Mouse (Mus musculus): ENCODE measurements around the gene Cfap126. TPM values are rescaled to one million over a fixed set of nuclear protein-coding genes. Genes with fewer than 3 reads are reported as not detected.
"Not testable (repeated sequence)": the region's sequence is repeated elsewhere in the genome, so short reads cannot be mapped to it uniquely, and the experiment has no call there.

Gene Cfap126
- polyA plus RNA-seq, 1 experiment from 2014 or later = 2.2 TPM

GRCm38 (mm10) chr1:171118269-171118684 is 4.6 kb downstream of the Cfap126 start:
- Histone ChIP-seq H3K27me3 (ENCODE audit: poor library complexity, severe bottlenecking) (no peaks in the 10 kb centered on the region), H3K4me3 (no peak overlapping the region), H3K27ac (no peak overlapping the region), H3K4me1 (peaks cover 24% of the 10 kb centered on the region), H3K9me3 (no peaks in the 10 kb centered on the region), H3K36me3 (replicated peaks) (no peaks in the 10 kb centered on the region)
- 16% methylated on average over 4 of the region's 4 CpGs for WGBS
- DNase-seq (ENCODE audit: extremely low spot score, low spot score) = peak; percentile 48

DNA sequence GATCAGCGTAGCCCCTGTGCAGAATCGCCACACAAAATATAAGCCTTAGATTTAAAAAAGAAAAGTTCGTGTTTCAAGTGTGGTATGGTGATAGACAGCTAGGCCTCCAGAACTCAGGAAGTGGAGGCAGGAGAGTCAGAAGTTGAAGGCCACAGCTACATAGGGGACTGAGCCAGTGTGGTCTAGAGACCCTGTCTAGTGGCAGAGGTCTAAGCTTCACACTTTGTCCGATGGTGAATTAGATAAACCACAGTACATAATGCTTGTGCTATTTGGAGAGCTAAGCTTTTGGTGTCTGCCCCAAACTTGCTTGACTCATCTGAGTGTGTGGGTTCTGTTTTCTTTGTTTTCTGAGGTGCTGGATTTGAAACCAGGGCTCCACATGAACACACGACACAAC is 5.3 kb downstream of the Cfap126 start:
- H3K36me3 ChIP-seq (replicated peaks) = no peaks in the 10 kb centered on the region
- peaks cover 17% of the 10 kb centered on the region for H3K4me1 ChIP-seq
- no peak overlapping the region for H3K4me3 ChIP-seq
- WGBS = 91% methylated on average over 5 of the region's 5 CpGs
- DNase-seq (ENCODE audit: extremely low spot score, low spot score) = no peak
- H3K27me3 ChIP-seq (ENCODE audit: poor library complexity, severe bottlenecking) = no peaks in the 10 kb centered on the region
- H3K9me3 ChIP-seq = no peaks in the 10 kb centered on the region
- H3K27ac ChIP-seq = no peak overlapping the region

DNA sequence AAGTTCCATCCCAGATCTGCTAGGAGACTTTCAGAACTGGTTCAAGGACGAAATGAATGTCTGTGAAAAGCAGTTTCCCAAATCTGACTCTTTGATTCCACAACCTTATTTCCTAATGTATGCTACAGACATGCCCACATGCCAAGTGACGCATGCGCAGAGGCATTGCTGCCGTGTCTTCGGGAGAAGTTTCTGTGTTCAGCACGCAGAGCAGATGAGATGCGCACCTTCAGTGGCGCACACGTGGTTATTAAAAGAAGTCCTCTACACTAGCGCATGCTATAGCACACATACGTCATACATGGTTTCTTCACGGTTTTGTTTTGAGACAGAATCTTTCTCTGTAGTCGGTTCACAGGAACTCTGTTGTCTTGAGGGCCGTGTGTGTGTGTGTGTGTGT is 5.7 kb downstream of the Cfap126 start:
- DNase-seq (ENCODE audit: extremely low spot score, low spot score) = no peak
- 89% methylated on average over 14 of the region's 14 CpGs for WGBS
- H3K27ac ChIP-seq = no peak overlapping the region
- peaks cover 13% of the 10 kb centered on the region for H3K4me1 ChIP-seq
- H3K27me3 ChIP-seq (ENCODE audit: poor library complexity, severe bottlenecking) = no peaks in the 10 kb centered on the region
- no peaks in the 10 kb centered on the region for H3K9me3 ChIP-seq
- H3K4me3 ChIP-seq = no peak overlapping the region
- H3K36me3 ChIP-seq (replicated peaks) = no peaks in the 10 kb centered on the region

GRCm38 (mm10) chr1:171120893-171121292 is 7.2 kb downstream of the Cfap126 start:
- Histone ChIP-seq H3K27ac (no peak overlapping the region), H3K4me3 (no peak overlapping the region), H3K27me3 (ENCODE audit: poor library complexity, severe bottlenecking) (no peaks in the 10 kb centered on the region), H3K4me1 (peaks cover 13% of the 10 kb centered on the region), H3K36me3 (replicated peaks) (no peaks in the 10 kb centered on the region), H3K9me3 (no peaks in the 10 kb centered on the region)
- DNase-seq (ENCODE audit: extremely low spot score, low spot score) = no peak
- WGBS = 64% methylated on average over 3 of the region's 3 CpGs

- no peaks in the 10 kb centered on the region for H3K27me3 ChIP-seq (ENCODE audit: poor library complexity, severe bottlenecking)
- WGBS = 49% methylated on average over 5 of the region's 5 CpGs
- peaks cover 3% of the 10 kb centered on the region; the same call in 1 of the 2 replicates for H3K36me3 ChIP-seq (replicated peaks)
- DNase-seq (ENCODE audit: extremely low spot score, low spot score) = no peak
- no peaks in the 10 kb centered on the region for H3K9me3 ChIP-seq
- H3K27ac ChIP-seq = no peak overlapping the region
- no peak overlapping the region for H3K4me3 ChIP-seq
- peaks cover 13% of the 10 kb centered on the region for H3K4me1 ChIP-seq
Observed at GRCm38 (mm10) chr1:171121839-171122238, 8.1 kb downstream of the Cfap126 start.

DNA sequence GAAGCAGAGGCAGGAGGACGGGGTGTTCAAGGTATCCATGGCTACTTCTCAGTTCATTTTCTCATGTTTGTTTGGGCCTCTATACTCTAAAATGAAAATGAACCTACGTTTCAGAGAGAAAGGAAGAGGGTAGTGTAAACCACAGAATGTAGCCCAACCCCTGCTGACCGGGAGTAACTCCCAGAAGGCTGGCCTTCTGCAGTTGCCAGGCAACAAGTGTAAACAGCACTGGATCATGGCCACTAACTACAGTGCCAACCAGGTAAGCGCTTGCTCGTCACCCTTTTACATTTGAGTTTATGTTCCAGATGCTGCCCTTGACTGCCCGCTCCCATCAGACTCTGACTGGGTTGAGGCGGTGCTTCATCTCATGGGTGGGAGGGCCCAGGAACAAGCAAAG is 9.2 kb downstream of the Cfap126 start:
- no peaks in the 10 kb centered on the region for H3K27me3 ChIP-seq (ENCODE audit: poor library complexity, severe bottlenecking)
- H3K27ac ChIP-seq = no peak overlapping the region
- H3K4me3 ChIP-seq = no peak overlapping the region
- peaks cover 12% of the 10 kb centered on the region for H3K36me3 ChIP-seq (replicated peaks)
- no peaks in the 10 kb centered on the region for H3K9me3 ChIP-seq
- H3K4me1 ChIP-seq = peaks cover 13% of the 10 kb centered on the region
- 43% methylated on average over 7 of the region's 7 CpGs for WGBS
- no peak for DNase-seq (ENCODE audit: extremely low spot score, low spot score)

DNA sequence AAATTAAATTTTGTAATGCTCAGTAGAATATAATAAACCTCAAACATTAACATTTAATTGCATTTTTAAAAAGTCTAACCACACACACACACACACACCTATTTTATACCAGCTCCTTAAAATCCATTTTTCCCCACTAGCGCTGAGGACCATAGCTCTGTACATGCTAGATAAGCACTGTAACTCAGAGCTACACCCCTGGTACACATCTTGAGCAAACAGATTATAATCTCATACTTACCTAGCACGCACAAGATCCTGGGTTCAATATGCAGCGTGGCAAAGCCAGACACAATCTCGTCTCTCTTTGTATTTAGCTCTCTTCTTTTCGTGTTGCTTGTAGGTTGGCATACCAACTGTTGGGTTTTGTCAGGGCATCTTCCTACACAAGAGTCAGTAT is 10.7 kb downstream of the Cfap126 start:
- H3K36me3 ChIP-seq (replicated peaks) = peaks cover 26% of the 10 kb centered on the region
- peaks cover 13% of the 10 kb centered on the region for H3K4me1 ChIP-seq
- no peaks in the 10 kb centered on the region for H3K27me3 ChIP-seq (ENCODE audit: poor library complexity, severe bottlenecking)
- 91% methylated on average over 5 of the region's 5 CpGs for WGBS
- no peak overlapping the region for H3K4me3 ChIP-seq
- no peaks in the 10 kb centered on the region for H3K9me3 ChIP-seq
- no peak for DNase-seq (ENCODE audit: extremely low spot score, low spot score)
- no peak overlapping the region for H3K27ac ChIP-seq

- WGBS = 51% methylated on average over 7 of the region's 7 CpGs
- DNase-seq (ENCODE audit: extremely low spot score, low spot score) = no peak
- H3K27me3 ChIP-seq (ENCODE audit: poor library complexity, severe bottlenecking) = no peaks in the 10 kb centered on the region
- H3K27ac ChIP-seq = no peak overlapping the region
- peaks cover 72% of the 10 kb centered on the region for H3K36me3 ChIP-seq (replicated peaks)
- no peaks in the 10 kb centered on the region for H3K9me3 ChIP-seq
- no peaks in the 10 kb centered on the region for H3K4me1 ChIP-seq
- H3K4me3 ChIP-seq = no peak overlapping the region
Observed at GRCm38 (mm10) chr1:171129251-171129650, 15.5 kb downstream of the Cfap126 start.

DNA sequence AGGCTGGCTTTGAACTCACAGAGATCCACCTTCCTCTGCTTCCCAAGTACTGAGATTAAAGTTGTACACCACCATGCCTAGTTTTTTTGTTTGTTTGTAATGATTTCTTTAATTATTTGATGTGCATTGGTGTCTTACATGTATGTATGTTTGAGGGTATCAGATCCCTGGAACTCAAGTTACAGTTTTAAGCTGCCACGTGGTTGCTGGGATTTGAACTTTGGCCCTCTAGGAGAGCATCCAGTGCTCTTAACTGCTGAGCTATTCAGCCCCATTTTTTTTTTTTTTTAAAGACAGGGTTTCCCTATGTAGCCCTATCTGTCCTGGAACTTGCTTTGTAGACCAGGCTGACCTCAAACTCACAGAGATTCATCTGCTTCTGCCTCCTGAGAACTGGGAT is 17.3 kb downstream of the Cfap126 start:
- Histone ChIP-seq H3K27ac (no peak overlapping the region), H3K4me1 (no peaks in the 10 kb centered on the region), H3K27me3 (ENCODE audit: poor library complexity, severe bottlenecking) (no peaks in the 10 kb centered on the region), H3K9me3 (no peaks in the 10 kb centered on the region), H3K4me3 (no peak overlapping the region), H3K36me3 (replicated peaks) (peaks cover 89% of the 10 kb centered on the region)
- no peak for DNase-seq (ENCODE audit: extremely low spot score, low spot score)
- 87% methylated on average over 1 of the region's 1 CpGs for WGBS

DNA sequence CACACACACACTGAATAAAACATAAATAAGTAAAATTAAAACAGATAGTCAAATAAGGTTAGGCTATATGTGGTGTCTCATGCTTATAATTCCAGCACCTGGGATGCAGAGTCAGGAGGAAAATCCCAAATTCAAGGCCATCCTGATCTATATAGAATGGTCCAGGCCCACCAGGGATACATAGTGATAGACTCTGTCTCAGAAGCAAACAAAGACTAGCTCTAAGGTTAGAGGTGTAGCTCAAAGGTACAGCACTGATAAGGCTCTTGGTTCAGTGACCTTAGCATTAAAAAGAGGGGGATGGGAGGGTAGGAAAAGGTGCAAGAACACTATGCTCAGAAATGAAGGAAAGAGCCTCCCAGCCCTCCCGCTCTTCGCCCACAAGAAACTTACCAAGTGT is 21.9 kb downstream of the Cfap126 start:
- H3K4me1 ChIP-seq = no peaks in the 10 kb centered on the region
- no peak overlapping the region for H3K4me3 ChIP-seq
- H3K36me3 ChIP-seq (replicated peaks) = peaks cover 94% of the 10 kb centered on the region
- no peaks in the 10 kb centered on the region for H3K27me3 ChIP-seq (ENCODE audit: poor library complexity, severe bottlenecking)
- no peaks in the 10 kb centered on the region for H3K9me3 ChIP-seq
- H3K27ac ChIP-seq = no peak overlapping the region
- DNase-seq (ENCODE audit: extremely low spot score, low spot score) = no peak
- WGBS = 98% methylated on average over 2 of the region's 2 CpGs

DNA sequence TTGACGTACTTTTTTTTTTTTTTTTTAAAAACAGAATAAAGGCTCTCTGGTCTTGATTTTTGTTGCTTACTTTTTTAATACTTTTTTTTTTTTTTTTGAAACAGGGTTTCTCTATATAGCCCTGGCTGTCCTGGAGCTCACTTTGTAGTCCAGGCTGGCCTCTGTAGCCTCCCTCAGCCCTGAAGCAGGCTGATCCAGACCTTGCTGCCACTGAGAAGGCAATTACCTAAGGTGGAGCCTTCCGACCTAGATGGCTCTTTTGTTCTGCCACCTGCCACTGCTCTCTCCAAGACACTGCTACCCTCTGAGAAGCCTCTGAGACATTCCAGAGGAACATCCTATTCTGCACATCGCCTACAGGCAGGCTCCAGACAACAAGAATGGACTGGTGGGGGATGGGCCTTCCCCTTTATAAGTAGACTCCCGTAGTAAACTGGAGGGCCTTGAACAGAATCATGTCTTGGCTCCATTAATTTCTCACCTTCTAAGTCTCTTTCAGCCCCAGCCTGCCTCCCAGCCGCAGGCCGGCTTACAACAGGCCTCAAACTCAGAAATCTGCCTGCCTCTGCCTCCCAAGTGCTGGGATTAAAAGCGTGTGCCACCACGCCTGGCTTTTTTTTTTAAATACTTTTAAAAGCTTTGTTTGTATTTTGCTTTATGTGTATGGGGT is 23.9 kb downstream of the Cfap126 start:
- H3K27me3 ChIP-seq (ENCODE audit: poor library complexity, severe bottlenecking); H3K27ac ChIP-seq; H3K4me1 ChIP-seq; DNase-seq (ENCODE audit: extremely low spot score, low spot score); H3K4me3 ChIP-seq; H3K9me3 ChIP-seq: not testable (repeated sequence)
- peaks cover 96% of the 10 kb centered on the region for H3K36me3 ChIP-seq (replicated peaks)
- WGBS = 92% methylated on average over 8 of the region's 8 CpGs

- not testable (repeated sequence) for H3K4me3 ChIP-seq; H3K27ac ChIP-seq; DNase-seq (ENCODE audit: extremely low spot score, low spot score); H3K4me1 ChIP-seq; H3K27me3 ChIP-seq (ENCODE audit: poor library complexity, severe bottlenecking); H3K9me3 ChIP-seq
- peaks cover 75% of the 10 kb centered on the region for H3K36me3 ChIP-seq (replicated peaks)
- WGBS = 91% methylated on average over 10 of the region's 11 CpGs
Observed at GRCm38 (mm10) chr1:171142981-171143380, 29.3 kb downstream of the Cfap126 start.

- under 1% methylated on average over 34 of the region's 34 CpGs for WGBS
- peak within 1 kb of the TSS; percentile 96 for H3K4me3 ChIP-seq
- DNase-seq (ENCODE audit: extremely low spot score, low spot score) = peak; percentile 94
- H3K27me3 ChIP-seq (ENCODE audit: poor library complexity, severe bottlenecking) = peaks cover 4% of the 10 kb centered on the region; the same call in 1 of the 2 replicates
- H3K9me3 ChIP-seq = no peaks in the 10 kb centered on the region
- peak within 1 kb of the TSS; percentile 92 for H3K27ac ChIP-seq
- H3K4me1 ChIP-seq = peaks cover 26% of the 10 kb centered on the region
- peaks cover 9% of the 10 kb centered on the region for H3K36me3 ChIP-seq (replicated peaks)
Observed at GRCm38 (mm10) chr1:171149974-171150760, 36.4 kb downstream of the Cfap126 start, which contains the start of the genes Sdhc and Mpz. Gene Sdhc (minus strand): TSS chr1:171150603. Gene Mpz (plus strand): TSS chr1:171150711.

Data from forebrain, embryonic 10.5 days (tissue).